11 mouse cellular contexts compared by ENCODE assay signal in the genomic region with DNA sequence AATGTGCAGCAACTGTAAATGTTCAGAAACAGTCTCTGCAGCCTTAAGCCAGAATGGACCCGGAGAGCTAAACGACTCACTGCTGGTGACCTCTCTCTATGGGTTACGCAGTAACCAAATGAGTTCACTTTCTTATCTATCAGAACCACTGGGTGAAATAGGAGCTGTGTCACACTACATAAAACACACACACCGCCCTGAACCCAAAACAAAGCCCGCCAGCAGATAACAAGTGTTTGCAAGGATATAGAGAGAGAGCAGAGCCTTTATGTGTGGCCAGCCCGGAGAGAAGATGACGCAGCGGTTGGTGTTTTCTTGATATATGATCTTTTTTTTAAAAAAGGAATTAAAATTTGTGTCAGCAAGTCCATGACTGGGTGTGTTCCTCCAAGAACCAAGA.
DNase-seq lines count a peak whose midpoint lies in the region; ATAC-seq and TF ChIP-seq lines count a peak whose summit lies in the region.
"Had no signal": no experiment of that assay in that cellular context is flagged by ENCODE, and none has a peak within 500 bp of the region (broad histone marks: within the 10 kb centered on the region; RNA-seq: fewer than 3 reads in every experiment).

No protein-coding gene starts in this region.

- peak; percentile 93 for ATAC-seq in heart, embryonic 12.5 days (ENCODE audit: insufficient number of reproducible peaks, low FRiP score)
- no peak for ATAC-seq in neural tube, embryonic 13.5 days (ENCODE audit: low read depth)
- ATAC-seq in liver, embryonic 14.5 days (ENCODE audit: insufficient read depth): peak; percentile 62; the same call in 1 of the 2 replicates

- no peak for TF ChIP-seq CTCF in liver, embryonic 14.5 days (IDR thresholded peaks at IDR 0.05; ENCODE audit: low read depth)

- TF ChIP-seq EP300 in liver, embryonic 14.5 days (IDR thresholded peaks at IDR 0.05; ENCODE audit: low read depth): no peak; the same call in 1 of the 2 replicates

- no peaks in the 10 kb centered on the region for H3K9me3 ChIP-seq in heart, embryonic 12.5 days (replicated peaks)
- H3K9me3 ChIP-seq in neural tube, embryonic 13.5 days: no peaks in the 10 kb centered on the region
- H3K9me3 ChIP-seq in liver, embryonic 14.5 days (ENCODE audit: control insufficient read depth, low read length): no peaks in the 10 kb centered on the region

- no peak overlapping the region for H3K9ac ChIP-seq in heart, embryonic 12.5 days
- H3K9ac ChIP-seq in neural tube, embryonic 13.5 days: no peak overlapping the region
- H3K9ac ChIP-seq in liver, embryonic 14.5 days (replicated peaks): no peak overlapping the region

- no peaks in the 10 kb centered on the region for H3K27me3 ChIP-seq in heart, embryonic 12.5 days (replicated peaks)
- no peaks in the 10 kb centered on the region for H3K27me3 ChIP-seq in neural tube, embryonic 13.5 days
- no peaks in the 10 kb centered on the region for H3K27me3 ChIP-seq in liver, embryonic 14.5 days (ENCODE audit: control insufficient read depth, insufficient read depth, low read length)

- WGBS in heart, embryonic 12.5 days: 33% methylated on average over 8 of the region's 8 CpGs
- 76% methylated on average over 8 of the region's 8 CpGs for WGBS in neural tube, embryonic 13.5 days
- WGBS in liver, embryonic 14.5 days (ENCODE audit: insufficient replicate concordance): 10% methylated on average over 8 of the region's 8 CpGs

- H3K4me1 ChIP-seq in heart, embryonic 12.5 days (replicated peaks): peaks cover 41% of the 10 kb centered on the region
- H3K4me1 ChIP-seq in neural tube, embryonic 13.5 days (replicated peaks): peaks cover 35% of the 10 kb centered on the region
- peaks cover 0 to 5% of the 10 kb centered on the region in 2 experiments; a peak in 3 of 4 replicates for H3K4me1 ChIP-seq in liver, embryonic 14.5 days (replicated peaks; ENCODE audit: control insufficient read depth in 2 of 2, insufficient read depth in 2 of 2, low read length in 1 of 2)

- peak overlapping the region; percentile 68 for H3K27ac ChIP-seq in heart, embryonic 12.5 days (ENCODE audit: poor library complexity, severe bottlenecking)
- H3K27ac ChIP-seq in neural tube, embryonic 13.5 days (replicated peaks): peak overlapping the region; percentile 75
- no peak overlapping the region for H3K27ac ChIP-seq in liver, embryonic 14.5 days
- H3K27ac ChIP-seq: gastrocnemius, adult 2 months had no signal

- no peak for DNase-seq in heart, adult 18-20 months
- DNase-seq in neural tube, embryonic 10.5 days (ENCODE audit: extremely low spot score, low spot score): no peak
- DNase-seq in liver, embryonic 14.5 days (ENCODE audit: low read depth in 3 of 3, low spot score in 3 of 3): peak; percentile 14 to 32 (median 16)
- DNase-seq in thymus, postnatal 14 days: no peak
- DNase-seq in gastrocnemius, adult 18-20 months (ENCODE audit: low spot score): no peak
- DNase-seq in gastrocnemius, postnatal 10 days: no peak
- DNase-seq: adrenal gland, postnatal 36 days; gastrocnemius, adult 2 months; retina, postnatal 1 day had no signal

- H3K4me3 ChIP-seq in heart, embryonic 12.5 days: no peak overlapping the region
- no peak overlapping the region for H3K4me3 ChIP-seq in neural tube, embryonic 13.5 days
- H3K4me3 ChIP-seq in liver, embryonic 14.5 days (ENCODE audit: insufficient read depth in 1 of 2, low read depth in 2 of 2, low read length in 2 of 2): no peak overlapping the region
- H3K4me3 ChIP-seq: gastrocnemius, adult 2 months had no signal

- no peak overlapping the region for H3K4me2 ChIP-seq in heart, embryonic 12.5 days
- H3K4me2 ChIP-seq in neural tube, embryonic 13.5 days: no peak overlapping the region
- no peak overlapping the region for H3K4me2 ChIP-seq in liver, embryonic 14.5 days (ENCODE audit: low read depth)

- H3K36me3 ChIP-seq in heart, embryonic 12.5 days: no peaks in the 10 kb centered on the region
- no peaks in the 10 kb centered on the region for H3K36me3 ChIP-seq in neural tube, embryonic 13.5 days
- H3K36me3 ChIP-seq in liver, embryonic 14.5 days (replicated peaks; ENCODE audit: control insufficient read depth, insufficient read depth, low read depth): no peaks in the 10 kb centered on the region

Comparison
In these comparisons a context has a peak if more than half of its experiments do, and no peak if none do; other contexts are left out.
1. DNase-seq: peak in liver, embryonic 14.5 days (3 of 3); none in heart, adult 18-20 months (0 of 2), neural tube, embryonic 10.5 days (single experiment), thymus, postnatal 14 days (single experiment), gastrocnemius, adult 18-20 months (single experiment) and gastrocnemius, postnatal 10 days (single experiment).